ENCODE assay signal across 18 mouse cellular contexts in genomic region chr6:124898359-124898758, GRCm38 (mm10). TPM values are rescaled to one million over a fixed set of nuclear protein-coding genes. Genes with fewer than 3 reads are reported as not detected.
A peak's percentile ranks its signal among the peaks of the same experiment; 100 is the strongest.
DNase-seq lines count a peak whose midpoint lies in the region; ATAC-seq and TF ChIP-seq lines count a peak whose summit lies in the region.
"Had no signal": no experiment of that assay in that cellular context is flagged by ENCODE, and none has a peak within 500 bp of the region (broad histone marks: within the 10 kb centered on the region; RNA-seq: fewer than 3 reads in every experiment).

No protein-coding gene starts in this region.

- H3K9me3 ChIP-seq in forebrain, embryonic 13.5 days (replicated peaks), result no peaks in the 10 kb centered on the region
- H3K9me3 ChIP-seq in forebrain, embryonic 11.5 days (ENCODE audit: control insufficient read depth, low read length), result no peaks in the 10 kb centered on the region
- H3K9me3 ChIP-seq: liver, embryonic 13.5 days; midbrain, embryonic 12.5 days had no signal

- H3K27ac ChIP-seq in forebrain, embryonic 13.5 days, result peak overlapping the region; percentile 59
- H3K27ac ChIP-seq in forebrain, embryonic 11.5 days (ENCODE audit: low read depth, low read length), result no peak overlapping the region
- H3K27ac ChIP-seq: heart, adult 2 months; liver, embryonic 13.5 days; midbrain, embryonic 12.5 days had no signal

- H3K36me3 ChIP-seq in forebrain, embryonic 13.5 days (ENCODE audit: poor library complexity, severe bottlenecking), result no peaks in the 10 kb centered on the region
- H3K36me3 ChIP-seq in forebrain, embryonic 11.5 days (ENCODE audit: control insufficient read depth, insufficient read depth, low read length), result no peaks in the 10 kb centered on the region
- H3K36me3 ChIP-seq: liver, embryonic 13.5 days; midbrain, embryonic 12.5 days had no signal

- ATAC-seq in forebrain, embryonic 13.5 days, result peak; percentile 46
- ATAC-seq in forebrain, embryonic 11.5 days (replicated peaks; ENCODE audit: low FRiP score), result no peak
- peak; percentile 43; the same call in 1 of the 2 replicates for ATAC-seq in megakaryocyte, adult 5-6 weeks (ENCODE audit: poor library complexity, severe bottlenecking)
- ATAC-seq: activated CD4-positive, CD25-positive, alpha-beta regulatory T cell, adult 4 months had no signal

- no peak for TF ChIP-seq CTCF in brain, embryonic 14.5 days (IDR thresholded peaks at IDR 0.05; ENCODE audit: borderline replicate concordance, extremely low read depth, insufficient read depth, insufficient read length)

- peaks cover 9% of the 10 kb centered on the region for H3K4me1 ChIP-seq in forebrain, embryonic 13.5 days
- H3K4me1 ChIP-seq in forebrain, embryonic 11.5 days (replicated peaks; ENCODE audit: control insufficient read depth, insufficient read depth, low read length), result 0 out of 2 replicates have a peak, but pooled peaks cover under 1% of the 10 kb centered on the region
- H3K4me1 ChIP-seq: liver, embryonic 13.5 days had no signal

- H3K4me3 ChIP-seq in forebrain, embryonic 13.5 days, result no peak overlapping the region
- no peak overlapping the region for H3K4me3 ChIP-seq in forebrain, embryonic 11.5 days (ENCODE audit: low read depth, low read length)
- H3K4me3 ChIP-seq: heart, adult 2 months; liver, embryonic 13.5 days; midbrain, embryonic 12.5 days had no signal

- TF ChIP-seq POLR2A in brain, embryonic 14.5 days (IDR thresholded peaks at IDR 0.05; ENCODE audit: borderline replicate concordance, extremely low read depth, insufficient read depth, insufficient read length, poor library complexity, severe bottlenecking), result no peak

- no peak for DNase-seq in forebrain, embryonic 11.5 days (ENCODE audit: low spot score)
- DNase-seq in A20 (ENCODE audit: low read depth, low spot score), result peak; percentile 73
- DNase-seq in brain, embryonic 14.5 days (ENCODE audit: low read depth), result peak; percentile 68
- DNase-seq in lung, adult 18-20 months, result no peak
- no peak for DNase-seq in left cerebral cortex, adult 8-10 months (ENCODE audit: low spot score in 2 of 2)
- DNase-seq in left cerebral cortex, postnatal 25 days (ENCODE audit: low spot score in 2 of 2), result no peak
- DNase-seq: cerebellum, adult 2 months; embryo, embryonic 11 days; heart, adult 2 months; heart, postnatal 14 days; left cerebral cortex, postnatal 4 days; liver, embryonic 13.5 days; lung, postnatal 10 days had no signal

- WGBS in forebrain, embryonic 13.5 days, result 47% methylated on average over 3 of the region's 3 CpGs
- 74% methylated on average over 3 of the region's 3 CpGs for WGBS in forebrain, embryonic 11.5 days

- H3K27me3 ChIP-seq in forebrain, embryonic 13.5 days, result no peaks in the 10 kb centered on the region
- H3K27me3 ChIP-seq in forebrain, embryonic 11.5 days (ENCODE audit: control insufficient read depth, insufficient read depth, low read length), result no peaks in the 10 kb centered on the region
- H3K27me3 ChIP-seq: liver, embryonic 13.5 days; midbrain, embryonic 12.5 days had no signal

- no peak overlapping the region for H3K9ac ChIP-seq in forebrain, embryonic 13.5 days
- H3K9ac ChIP-seq in forebrain, embryonic 11.5 days (ENCODE audit: low read length), result no peak overlapping the region
- H3K9ac ChIP-seq: liver, embryonic 13.5 days; midbrain, embryonic 12.5 days had no signal

- intact Hi-C loops in left cerebral cortex, postnatal 25 days (cut with DNase I), result no loop called here

- no peak overlapping the region for H3K4me2 ChIP-seq in forebrain, embryonic 13.5 days
- H3K4me2 ChIP-seq in forebrain, embryonic 11.5 days (ENCODE audit: low read depth, low read length, severe bottlenecking), result no peak overlapping the region
- H3K4me2 ChIP-seq: liver, embryonic 13.5 days; midbrain, embryonic 12.5 days had no signal

RNA-seq across cellular contexts. Expression of gene Cd4, which starts 10.3 kb away (rescaled TPM):
- polyA plus RNA-seq in forebrain, embryonic 13.5 days (2015; fragmentation: Nextera tagmentation; extraction: Ambion mirVana), result 0.08 TPM in 2 replicates
- not detected in 2 replicates for polyA plus RNA-seq in forebrain, embryonic 11.5 days (2014; fragmentation: Nextera tagmentation; extraction: Ambion mirVana)
- 0.09 and 0.14 TPM in 2 replicates for polyA plus RNA-seq in brain, embryonic 14.5 days (2012; rRNA removed)
- 0.09 and 0.71 TPM in 2 replicates for total RNA-seq in megakaryocyte, adult 5-6 weeks (2015)
- total RNA-seq in megakaryocyte, adult 5-6 weeks (2017), result 0.20 and 0.37 TPM in 2 replicates
- total RNA-seq in left cerebral cortex, adult 8-10 months (2022), result 10 to 100 TPM; 13.4 to 17.2 (median 15.9) TPM
- 1 to 10 TPM; 2.8 to 8.7 TPM for total RNA-seq in left cerebral cortex, postnatal 25 days (2021)
- polyA plus RNA-seq: liver, embryonic 13.5 days; midbrain, embryonic 12.5 days; neural tube, embryonic 11.5 days had no signal

RNA-seq across cellular contexts. Expression of gene Lag3, which starts 13.1 kb away (rescaled TPM):
- 1.3 and 1.9 TPM in 2 replicates for polyA plus RNA-seq in forebrain, embryonic 13.5 days (2015; fragmentation: Nextera tagmentation; extraction: Ambion mirVana)
- 2.3 and 2.5 TPM in 2 replicates for polyA plus RNA-seq in forebrain, embryonic 11.5 days (2014; fragmentation: Nextera tagmentation; extraction: Ambion mirVana)
- 3.8 and 4.5 TPM in 2 replicates for polyA plus RNA-seq in brain, embryonic 14.5 days (2012; rRNA removed)
- total RNA-seq in megakaryocyte, adult 5-6 weeks (2015), result 1.2 TPM in 2 replicates
- total RNA-seq in megakaryocyte, adult 5-6 weeks (2017), result 0.44 and 1.4 TPM in 2 replicates
- total RNA-seq in left cerebral cortex, adult 8-10 months (2022), result 10 to 100 TPM in 2 of 4 experiments, 1 to 10 TPM in 2; 2.4 to 12.6 (median 6.8) TPM
- 1 to 10 TPM; 2.9 to 3.6 TPM for total RNA-seq in left cerebral cortex, postnatal 25 days (2021)

RNA-seq across cellular contexts. Expression of gene Ptms, which starts 21.5 kb away (rescaled TPM):
- polyA plus RNA-seq in forebrain, embryonic 13.5 days (2015; fragmentation: Nextera tagmentation; extraction: Ambion mirVana), result 588 and 626 TPM in 2 replicates
- polyA plus RNA-seq in forebrain, embryonic 11.5 days (2014; fragmentation: Nextera tagmentation; extraction: Ambion mirVana), result 369 and 455 TPM in 2 replicates
- polyA plus RNA-seq in brain, embryonic 14.5 days (2012; rRNA removed), result 2,630 and 3,258 TPM in 2 replicates
- 129 and 159 TPM in 2 replicates for total RNA-seq in megakaryocyte, adult 5-6 weeks (2015)
- 195 and 207 TPM in 2 replicates for total RNA-seq in megakaryocyte, adult 5-6 weeks (2017)
- total RNA-seq in left cerebral cortex, adult 8-10 months (2022), result 100 to 1,000 TPM; 915 to 964 (median 945) TPM
- total RNA-seq in left cerebral cortex, postnatal 25 days (2021), result 1,000 to 10,000 TPM in 1 of 2 experiments, 100 to 1,000 TPM in 1; 954 to 1,041 TPM

RNA-seq across cellular contexts. Expression of gene Mlf2, which starts 32.8 kb away (rescaled TPM):
- polyA plus RNA-seq in forebrain, embryonic 13.5 days (2015; fragmentation: Nextera tagmentation; extraction: Ambion mirVana), result 398 and 409 TPM in 2 replicates
- 450 and 480 TPM in 2 replicates for polyA plus RNA-seq in forebrain, embryonic 11.5 days (2014; fragmentation: Nextera tagmentation; extraction: Ambion mirVana)
- polyA plus RNA-seq in brain, embryonic 14.5 days (2012; rRNA removed), result 551 and 626 TPM in 2 replicates
- total RNA-seq in megakaryocyte, adult 5-6 weeks (2015), result 73.6 and 82.9 TPM in 2 replicates
- total RNA-seq in megakaryocyte, adult 5-6 weeks (2017), result 50.9 and 70.6 TPM in 2 replicates
- total RNA-seq in left cerebral cortex, adult 8-10 months (2022), result 100 to 1,000 TPM; 578 to 635 (median 620) TPM
- 100 to 1,000 TPM; 648 to 675 TPM for total RNA-seq in left cerebral cortex, postnatal 25 days (2021)

RNA-seq across cellular contexts. Expression of gene Gpr162, which starts 34.6 kb away (rescaled TPM):
- polyA plus RNA-seq in forebrain, embryonic 13.5 days (2015; fragmentation: Nextera tagmentation; extraction: Ambion mirVana), result 11.7 and 13.4 TPM in 2 replicates
- polyA plus RNA-seq in forebrain, embryonic 11.5 days (2014; fragmentation: Nextera tagmentation; extraction: Ambion mirVana), result 2.7 and 2.8 TPM in 2 replicates
- polyA plus RNA-seq in brain, embryonic 14.5 days (2012; rRNA removed), result 107 and 117 TPM in 2 replicates
- not detected in 2 replicates for total RNA-seq in megakaryocyte, adult 5-6 weeks (2015)
- 0.33 TPM in 1 of 2 replicates, not detected in the other for total RNA-seq in megakaryocyte, adult 5-6 weeks (2017)
- 100 to 1,000 TPM; 202 to 224 (median 204) TPM for total RNA-seq in left cerebral cortex, adult 8-10 months (2022)
- 100 to 1,000 TPM; 207 to 229 TPM for total RNA-seq in left cerebral cortex, postnatal 25 days (2021)

Comparison
In these comparisons a context has a peak if more than half of its experiments do, and no peak if none do; other contexts are left out.
1. DNase-seq: peak in A20 (single experiment) and brain, embryonic 14.5 days (single experiment); none in forebrain, embryonic 11.5 days (single experiment), lung, adult 18-20 months (0 of 2), left cerebral cortex, adult 8-10 months (0 of 2) and left cerebral cortex, postnatal 25 days (0 of 2).
2. RNA of gene Ptms, which starts 21.5 kb away (total RNA-seq): 954 to 1,041 TPM in left cerebral cortex, postnatal 25 days and 915 to 964 TPM in left cerebral cortex, adult 8-10 months; 129 to 207 TPM in megakaryocyte, adult 5-6 weeks; every median in the first group is over 4 times any median in the second.